Mouse (Mus musculus): ENCODE results near the gene Cadm3.

Gene Cadm3

DNA sequence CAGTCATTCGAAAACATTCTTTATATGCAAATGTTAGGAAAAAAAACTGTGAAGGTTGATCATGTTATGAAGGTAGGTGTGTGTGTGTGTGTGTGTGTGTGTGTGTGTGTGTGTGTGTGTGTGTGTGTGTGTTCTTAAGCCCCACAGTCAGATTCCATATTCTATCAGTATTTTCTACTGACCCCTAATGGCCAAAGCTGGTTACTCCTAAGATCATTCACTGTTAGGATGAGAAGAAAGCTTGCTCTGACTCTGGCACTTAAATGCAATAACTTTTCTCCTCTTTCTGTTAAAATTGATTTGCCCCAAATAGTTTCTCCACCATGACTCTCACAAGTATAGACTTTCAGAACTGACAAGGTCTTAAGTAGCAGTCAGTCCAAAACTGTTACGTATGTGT is 10.8 kb downstream of the Cadm3 start:
- DNase-seq: no peak

DNA sequence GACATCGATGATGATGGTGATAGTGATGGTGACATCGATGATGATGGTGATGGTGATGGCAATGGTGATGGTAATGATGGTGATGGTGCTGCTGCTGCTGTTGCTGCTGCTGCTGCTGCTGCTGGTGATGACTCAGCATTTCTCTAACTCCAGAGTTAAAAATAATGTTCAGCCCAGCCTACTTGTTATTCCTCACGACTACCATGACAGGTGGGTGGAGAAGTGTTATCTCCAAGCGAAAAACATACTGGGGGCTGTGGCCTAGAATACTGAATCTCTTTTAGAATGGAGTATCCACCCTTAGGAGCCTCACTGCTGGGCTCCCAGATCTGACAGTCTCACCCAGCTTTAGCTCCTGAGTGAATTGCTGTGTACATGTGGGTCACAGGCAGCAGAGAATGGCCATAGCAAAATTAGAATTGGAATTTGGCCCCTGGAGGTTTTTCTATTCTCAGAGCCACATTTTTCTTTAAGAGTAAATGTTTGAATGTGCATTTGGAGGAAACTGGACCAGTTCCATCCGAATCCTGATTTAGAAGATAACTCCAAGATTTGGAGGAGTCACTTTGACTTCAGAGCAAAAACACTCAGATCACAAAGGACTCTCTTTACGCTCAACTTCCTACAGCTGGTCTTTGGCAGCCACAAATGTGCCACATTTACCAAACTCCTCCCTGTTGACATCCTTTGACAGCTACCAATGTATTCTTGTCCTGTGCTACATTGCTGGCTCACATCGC is 12.2 kb downstream of the Cadm3 start:
- DNase-seq: no peak

DNA sequence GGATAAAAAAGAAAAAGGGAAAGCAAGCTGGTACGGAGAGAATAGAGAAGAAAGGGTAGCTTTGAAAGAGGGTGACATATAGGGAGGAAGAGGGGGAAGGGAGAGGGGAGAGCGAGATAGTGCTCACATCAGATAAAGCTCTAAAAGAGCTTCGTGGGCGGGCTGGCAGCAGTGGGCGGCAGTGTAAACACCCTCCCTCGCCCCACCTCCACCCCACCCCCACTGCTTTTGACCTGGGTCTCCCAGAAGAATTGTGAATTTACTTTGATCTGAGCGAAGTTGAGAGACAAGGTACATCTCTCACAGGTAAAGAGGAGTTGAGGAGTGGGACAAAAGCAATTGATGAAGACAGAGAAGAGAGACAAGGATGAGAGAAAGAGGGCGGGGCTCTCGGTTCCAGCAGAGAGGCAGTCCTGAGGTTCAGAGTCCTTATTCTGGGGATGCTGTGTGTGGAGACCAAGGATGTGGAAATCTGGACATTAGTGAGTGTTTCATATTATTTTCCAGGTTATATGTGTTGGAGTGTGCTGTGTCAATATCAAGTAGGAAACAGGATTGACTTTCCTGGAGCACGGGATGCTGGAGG is 17.0 kb downstream of the Cadm3 start, which contains the start of gene Aim2:
TSS of gene Aim2 (plus strand) at position 508 of the 586 bp plus-strand sequence.
- no peak for DNase-seq

DNA sequence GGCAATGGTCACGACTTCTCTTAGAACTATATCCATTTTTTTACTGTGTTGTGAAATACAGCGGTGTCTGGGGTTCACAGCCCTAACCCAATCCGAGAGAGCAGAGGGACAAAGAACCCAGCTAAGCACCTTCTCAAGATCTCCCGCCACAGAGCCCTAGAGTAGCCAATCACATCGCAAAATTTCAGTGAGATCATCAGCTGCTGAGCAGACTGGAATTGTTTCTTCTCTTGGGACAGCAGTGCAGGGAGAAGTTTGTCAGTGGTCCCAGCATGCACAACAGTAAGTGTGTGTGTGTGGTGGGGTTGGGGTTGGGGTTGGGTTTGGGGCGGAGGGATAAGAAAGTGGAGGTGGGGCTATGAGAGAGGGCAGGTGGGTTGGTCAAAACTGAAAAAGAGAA is 17.5 kb downstream of the Cadm3 start:
- no peak for DNase-seq

DNA sequence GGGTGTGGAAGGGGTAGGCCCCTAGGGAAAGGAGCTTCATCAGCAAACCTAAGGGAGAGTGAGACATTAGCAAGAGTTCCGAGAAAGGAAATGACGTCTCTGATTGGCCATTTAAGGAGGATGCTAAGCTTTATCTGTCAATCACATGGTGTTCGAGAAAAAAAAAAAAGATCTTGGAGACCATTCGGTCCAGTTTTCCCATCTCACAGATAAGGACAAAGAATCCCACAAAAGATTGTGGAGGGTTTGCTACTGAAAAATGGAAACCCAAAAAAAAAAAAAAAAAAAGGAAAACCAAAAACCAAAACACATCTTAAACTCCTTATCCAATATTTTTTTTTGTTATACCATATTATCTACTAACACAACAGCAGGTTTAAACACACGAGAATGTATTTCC is 18.3 kb downstream of the Cadm3 start:
- no peak for DNase-seq

DNA sequence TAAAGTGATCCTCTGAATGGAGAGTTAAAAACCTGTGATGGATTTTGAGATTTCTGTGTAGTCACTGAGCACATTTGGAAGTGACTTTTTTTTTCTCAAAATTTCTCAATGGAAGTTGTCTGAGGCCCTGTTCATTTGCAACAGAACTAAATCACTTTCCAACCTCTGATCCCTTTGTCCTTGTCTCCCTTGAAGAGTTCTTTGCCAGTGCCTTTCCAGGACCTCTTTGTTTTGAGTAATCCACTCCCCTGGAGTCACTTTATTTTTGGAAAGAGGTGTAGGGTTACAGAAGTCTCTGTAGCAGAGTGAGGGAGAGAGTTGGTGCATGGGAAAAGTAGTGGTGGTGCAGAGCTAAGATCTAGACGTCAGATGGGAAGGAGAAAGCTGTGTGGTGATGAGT is 19.0 kb downstream of the Cadm3 start:
- DNase-seq: no peak

DNA sequence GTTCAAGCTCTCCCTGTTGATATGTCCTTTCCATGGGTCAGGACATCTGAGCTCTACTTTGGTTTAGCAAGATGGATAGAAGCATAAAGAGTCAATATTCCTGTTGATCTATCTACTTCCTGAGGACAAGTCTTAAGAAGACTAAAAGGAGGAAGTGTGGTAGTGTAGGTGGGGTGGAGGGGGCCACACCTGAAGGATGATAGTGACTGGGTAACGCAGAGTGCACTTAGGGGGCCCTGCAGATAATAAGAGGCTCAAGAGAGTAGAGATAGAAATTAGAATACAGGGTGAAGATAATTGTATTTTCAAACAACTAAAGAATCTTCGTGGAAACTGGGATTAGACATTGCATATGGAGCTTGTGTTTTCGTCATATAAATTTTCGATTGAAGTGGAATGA is 22.4 kb downstream of the Cadm3 start:
- no peak for DNase-seq

DNA sequence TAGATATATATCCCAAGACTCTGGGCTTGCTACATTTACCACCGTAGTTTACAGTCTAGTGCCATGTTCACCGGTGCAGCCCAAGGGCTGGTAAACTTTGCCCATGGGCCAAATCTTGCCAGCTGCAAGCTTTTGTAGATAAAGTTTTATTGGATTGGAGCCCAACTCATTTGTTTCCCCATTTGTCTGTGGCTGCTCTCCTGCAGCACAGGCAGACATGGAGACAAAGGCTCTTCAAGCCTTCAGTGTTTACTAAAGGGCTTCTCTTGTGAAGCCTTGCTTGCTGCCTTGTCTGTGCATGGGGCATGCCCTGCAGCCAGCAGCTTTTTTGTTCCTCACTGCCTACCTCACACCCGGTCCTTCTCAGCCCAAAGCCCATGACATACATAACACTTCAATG is 23.6 kb downstream of the Cadm3 start:
- DNase-seq: no peak

DNA sequence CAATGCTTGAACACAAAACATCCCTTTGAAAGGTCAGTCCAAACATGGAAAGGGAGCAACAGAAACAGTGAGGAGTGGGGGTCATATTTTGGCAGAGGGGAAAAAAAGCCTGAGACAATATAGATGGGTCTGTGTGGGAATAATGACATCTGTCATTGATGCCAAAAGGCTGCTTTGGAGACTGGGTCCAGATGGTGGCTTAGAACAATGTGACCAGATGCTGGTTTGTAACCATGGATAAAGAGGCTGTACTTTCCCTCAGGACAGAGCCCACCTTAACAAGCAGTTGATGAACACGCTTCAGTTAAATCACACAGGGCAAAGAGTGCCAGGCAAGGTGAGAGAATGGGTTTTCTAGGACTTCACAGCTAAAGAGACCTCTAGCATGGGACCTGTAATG is 25.1 kb downstream of the Cadm3 start:
- DNase-seq: no peak

DNA sequence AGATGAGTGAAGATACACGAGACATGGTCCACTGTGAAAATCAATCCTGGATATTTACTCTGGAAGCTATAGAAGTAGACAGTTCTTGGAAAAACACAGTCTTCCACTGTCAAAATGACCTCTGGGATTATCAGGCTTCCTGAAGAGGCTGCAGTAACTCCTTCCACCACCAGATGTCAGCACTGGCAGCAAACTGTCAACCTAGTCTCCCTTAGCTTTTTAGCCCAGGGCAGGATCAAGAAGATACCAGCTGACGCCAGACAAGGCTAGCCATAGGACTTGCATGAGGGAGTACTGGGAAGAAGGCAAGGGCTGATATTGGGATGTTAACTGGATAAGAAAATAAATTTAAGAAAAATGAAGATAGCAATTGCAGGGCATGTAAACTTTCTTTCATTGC is 28.0 kb downstream of the Cadm3 start:
- DNase-seq: peak; percentile 8

DNA sequence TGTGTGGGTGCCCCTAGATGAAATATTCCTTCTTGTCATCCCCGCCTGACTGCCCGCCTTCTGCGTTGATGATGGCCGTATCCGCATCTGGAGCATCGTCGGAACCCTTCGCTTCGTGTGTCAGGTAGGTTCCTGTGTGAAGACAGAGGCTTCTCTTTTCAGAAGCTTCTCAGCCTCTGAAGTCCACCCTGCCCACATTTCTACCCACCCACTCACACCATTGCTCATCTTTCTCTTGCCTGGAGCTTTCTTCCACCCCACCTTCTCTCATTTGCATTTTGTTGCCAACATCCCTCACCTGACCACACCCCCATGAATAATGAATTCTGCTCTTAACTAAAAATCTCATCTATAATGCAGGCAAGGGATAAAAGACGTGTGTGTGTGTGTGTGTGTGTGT is 30.5 kb downstream of the Cadm3 start:
- no peak for DNase-seq

DNA sequence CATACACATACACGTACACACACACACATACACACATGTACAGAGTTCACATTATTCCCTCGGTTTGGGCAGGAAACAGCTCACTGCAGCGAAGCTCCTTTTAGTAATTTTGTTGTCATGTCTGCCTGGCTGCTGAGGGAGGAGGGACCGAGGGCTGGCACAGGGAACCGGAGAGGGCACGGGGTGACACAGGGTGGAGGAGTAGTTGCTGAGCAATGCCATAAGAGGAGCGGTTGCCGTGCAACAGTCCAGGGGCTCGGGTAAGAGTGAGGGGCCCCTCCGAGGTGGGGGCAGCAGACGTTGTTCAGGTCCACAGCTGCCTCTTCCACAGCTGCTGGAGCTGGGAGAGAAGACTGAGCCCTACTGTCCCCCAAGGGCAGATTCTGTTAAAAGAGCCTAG is 31.6 kb downstream of the Cadm3 start:
- DNase-seq: no peak

DNA sequence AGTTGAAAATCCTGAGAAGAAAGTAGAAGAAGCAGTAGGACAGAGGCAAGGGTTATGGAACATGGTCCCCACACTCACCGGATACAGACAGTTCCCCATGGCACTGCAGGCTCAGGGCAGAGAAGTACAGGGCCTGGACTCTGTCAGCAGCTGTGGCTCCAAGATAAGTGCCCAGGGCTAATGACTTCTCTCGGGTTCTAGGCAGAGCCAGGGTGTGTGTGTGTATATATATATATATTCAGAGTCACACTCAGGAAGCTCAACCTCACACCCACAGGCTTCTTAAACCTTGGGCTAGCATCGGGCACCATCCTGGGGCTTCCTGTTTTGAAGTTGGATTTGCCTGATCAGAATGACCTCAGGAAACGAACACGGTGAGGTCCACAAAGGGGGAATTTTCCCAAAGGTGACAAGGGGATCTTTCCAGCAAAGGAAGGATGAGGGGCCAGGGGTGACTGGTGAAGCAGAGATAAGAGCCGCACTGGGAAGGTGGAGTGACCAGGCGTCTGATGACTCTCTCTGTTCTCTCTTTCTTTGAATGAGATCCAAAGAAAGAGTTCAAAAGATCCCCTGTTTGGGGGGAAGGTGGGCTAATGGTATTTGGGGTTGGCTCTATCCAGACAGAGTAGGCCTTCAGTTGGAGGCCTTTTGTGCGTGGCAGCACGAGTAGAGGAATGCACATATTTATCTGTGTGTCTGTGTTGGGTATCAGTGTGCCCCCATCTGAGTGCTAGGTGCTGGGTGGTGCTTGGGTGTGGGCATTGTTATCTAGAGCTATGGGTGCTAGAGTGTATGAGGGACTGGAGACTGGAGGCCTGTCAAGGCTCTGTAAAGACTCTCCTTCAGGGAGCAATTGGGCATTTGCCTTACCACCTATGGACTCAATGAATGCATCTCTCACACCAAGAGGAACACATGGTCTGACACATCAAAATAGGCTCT is 33.9 kb downstream of the Cadm3 start, which contains the start of gene Ackr1:
TSS of gene Ackr1 (minus strand) at position 439 of the 942 bp plus-strand sequence.
- no peak for DNase-seq

DNA sequence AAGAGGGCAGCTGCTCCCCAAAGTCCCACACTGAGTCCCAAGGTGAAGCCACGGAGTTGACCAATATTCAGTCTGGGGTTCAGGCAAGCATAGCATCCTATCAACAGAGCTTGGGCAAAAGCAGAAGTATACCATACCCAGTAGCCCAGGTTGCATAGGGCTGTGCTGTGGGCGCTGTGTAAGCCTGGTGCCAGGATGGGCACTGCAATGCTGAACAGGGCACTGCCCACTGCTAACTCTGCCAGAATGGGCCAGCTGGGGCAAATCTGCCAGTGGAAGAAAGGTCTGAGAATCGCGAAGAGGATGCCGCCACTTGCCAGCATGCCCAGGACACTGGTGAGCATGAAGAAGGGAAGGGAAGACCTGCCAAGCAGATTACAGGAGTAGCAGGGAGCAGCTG is 35.1 kb downstream of the Cadm3 start:
- DNase-seq: no peak

DNA sequence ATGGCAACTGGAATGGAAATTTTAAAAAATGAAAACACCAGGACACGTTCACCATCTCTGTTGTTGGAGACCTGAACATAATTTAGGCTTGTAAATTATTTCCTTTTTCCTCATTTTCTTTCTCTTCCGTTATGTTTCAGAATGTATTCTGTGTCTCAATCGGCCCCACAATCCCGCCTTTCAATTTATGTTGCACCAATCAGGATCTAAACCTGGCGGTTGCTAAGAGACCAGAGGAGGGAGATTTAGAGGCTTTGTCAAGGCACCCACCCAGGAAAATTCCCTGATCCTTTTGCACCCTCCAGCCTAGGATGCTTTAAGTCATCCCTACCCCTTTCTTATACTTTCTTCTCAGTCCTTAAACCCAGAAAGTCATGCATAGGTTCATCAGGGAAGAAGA is 37.8 kb downstream of the Cadm3 start:
- no peak for DNase-seq

DNA sequence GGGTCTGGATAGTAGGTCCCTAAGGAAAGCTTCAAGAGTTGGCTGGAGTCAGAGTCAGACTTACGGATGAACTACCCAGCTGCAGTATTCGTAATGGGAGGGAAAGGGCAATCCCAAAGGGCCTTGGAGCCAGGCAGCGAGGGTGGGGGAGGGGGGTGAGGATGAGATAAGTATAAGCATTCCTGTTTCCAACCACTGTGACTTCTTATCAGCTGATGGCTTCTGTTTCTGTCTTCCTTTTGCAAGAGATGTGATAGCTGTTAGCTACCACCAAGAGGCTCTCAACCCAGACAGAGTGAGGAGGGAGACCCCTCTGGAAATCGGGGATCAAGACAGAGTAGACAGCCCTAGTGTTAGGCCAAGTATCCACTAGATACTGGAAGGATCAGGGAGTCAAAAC is 38.3 kb downstream of the Cadm3 start:
- no peak for DNase-seq

DNA sequence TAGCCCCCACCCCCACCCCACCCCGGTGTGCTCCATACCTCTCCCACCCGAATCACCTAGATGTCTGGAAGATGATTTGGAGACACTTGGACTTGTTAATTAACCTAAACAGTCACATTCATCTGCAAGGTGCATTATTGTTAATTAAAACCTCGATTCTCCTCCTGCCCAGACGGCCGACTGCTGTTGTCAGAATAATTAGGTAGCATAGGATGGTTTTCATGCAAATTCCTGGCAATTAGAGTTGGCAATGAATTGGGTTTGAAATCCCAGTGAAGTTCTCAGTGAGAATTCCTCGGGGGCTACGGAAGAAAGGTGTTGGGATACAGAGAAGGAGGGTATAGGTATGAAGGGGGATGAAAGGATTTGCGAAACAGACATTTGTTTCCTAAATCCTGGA is 39.0 kb downstream of the Cadm3 start:
- DNase-seq: no peak

DNA sequence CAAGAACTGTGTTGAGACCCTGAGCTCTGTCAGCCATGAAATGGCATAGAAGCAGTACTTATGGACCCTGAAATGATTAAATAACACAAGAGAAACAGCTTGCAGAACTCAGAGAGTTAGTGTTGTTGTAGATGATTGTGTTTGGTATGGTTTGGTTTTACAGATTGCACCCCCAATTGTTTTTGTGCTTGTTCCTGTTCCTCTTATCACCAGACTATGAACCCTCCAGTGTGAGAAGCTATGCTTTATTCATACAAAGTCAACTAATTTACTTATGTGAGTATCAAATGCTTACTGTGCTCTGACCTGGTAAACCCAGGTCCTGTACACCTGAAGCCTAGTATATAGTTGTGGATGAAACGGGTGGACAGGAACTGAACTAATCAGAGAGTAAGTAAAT is 40.9 kb downstream of the Cadm3 start:
- no peak for DNase-seq

DNA sequence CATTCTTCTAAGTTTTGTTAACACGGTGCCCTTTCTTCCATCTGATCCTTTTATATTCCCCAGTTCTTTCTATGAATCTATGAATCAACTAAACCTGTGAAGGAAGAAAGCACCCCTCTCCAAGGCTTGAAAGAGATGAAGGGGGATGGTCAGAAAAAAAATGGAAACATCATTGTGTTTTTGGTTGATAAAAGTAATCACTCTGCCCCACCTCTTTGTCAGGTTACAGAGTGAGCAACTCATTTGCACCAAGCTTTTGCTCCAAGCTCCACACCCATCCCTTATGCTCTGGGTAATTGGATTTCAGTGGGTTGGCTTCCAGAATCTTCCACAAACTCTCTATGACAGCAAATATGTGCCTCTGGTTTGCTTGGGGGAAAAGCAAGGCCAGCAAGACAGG is 42.1 kb downstream of the Cadm3 start:
- DNase-seq: no peak

DNA sequence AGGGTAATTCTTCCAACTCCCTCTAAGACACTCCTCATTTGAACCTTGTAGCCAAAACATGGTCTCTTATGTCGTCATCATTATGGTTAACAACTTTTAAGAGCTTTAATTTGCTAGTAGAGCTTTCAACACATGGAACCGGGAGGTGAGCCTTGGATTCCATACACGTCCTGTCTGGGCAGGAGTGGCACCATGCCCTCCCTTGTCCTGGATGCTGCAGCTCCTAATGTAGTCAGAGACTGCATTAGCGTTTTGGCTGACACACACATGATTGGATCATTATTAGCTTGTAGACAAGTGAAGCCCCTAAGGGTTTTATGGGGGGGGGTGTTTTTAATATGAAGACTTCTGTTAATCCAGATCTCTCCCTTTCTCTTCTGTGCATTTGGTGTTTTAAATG is 42.5 kb downstream of the Cadm3 start:
- no peak for DNase-seq

DNA sequence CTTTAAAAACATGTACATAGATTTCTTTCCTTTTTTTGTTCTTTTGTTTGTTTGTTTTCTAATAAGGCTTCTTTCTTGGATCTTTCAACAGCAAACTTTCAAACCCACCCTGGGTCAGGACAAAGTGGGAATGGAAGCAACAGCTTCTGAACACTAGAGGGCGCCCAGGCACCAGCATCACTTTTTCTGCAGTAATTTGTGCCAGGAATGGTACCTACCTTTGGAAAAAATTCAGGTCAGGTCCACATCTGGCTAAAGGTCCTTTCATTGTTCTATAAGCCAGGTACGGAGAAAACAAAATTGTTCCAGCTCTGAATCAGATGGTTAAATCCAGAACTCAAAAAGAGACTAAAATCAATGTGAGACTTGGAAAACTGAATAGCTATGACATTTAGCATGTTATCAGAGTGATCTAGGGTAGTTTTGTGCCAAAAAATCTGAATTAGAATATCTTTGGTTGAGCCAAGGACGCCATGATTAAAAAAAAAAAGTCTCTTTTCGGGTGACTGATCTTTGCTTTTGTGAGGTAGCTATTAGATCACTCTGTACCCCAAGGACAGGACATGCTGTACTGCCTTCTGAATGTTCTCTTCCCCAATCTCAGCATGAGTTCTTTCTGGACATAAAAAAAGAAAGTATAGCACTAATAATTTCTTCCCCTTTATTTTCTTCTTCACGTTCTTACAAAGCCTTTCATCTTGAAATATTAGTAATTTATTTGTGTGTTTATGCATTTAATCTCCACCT is 43.5 kb downstream of the Cadm3 start:
- no peak for DNase-seq

DNA sequence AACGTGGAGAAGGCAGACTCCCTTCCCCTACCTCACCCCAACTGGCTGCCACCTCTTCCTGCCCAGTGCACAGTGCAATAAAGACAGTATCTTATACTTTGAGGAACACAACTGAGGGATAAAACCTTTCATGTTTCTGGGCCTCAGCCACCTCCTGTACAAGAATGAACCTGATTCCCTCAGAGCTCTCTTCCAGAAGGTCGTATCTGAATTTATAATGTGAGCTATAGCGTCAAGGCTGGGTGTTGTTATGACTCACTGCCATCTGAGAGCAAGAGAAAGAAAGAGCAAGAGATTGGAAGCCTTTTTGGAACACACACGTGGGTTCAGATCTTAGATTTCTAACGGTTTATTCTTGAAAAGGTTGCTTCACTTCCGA is 45.3 kb downstream of the Cadm3 start:
- DNase-seq: no peak

DNA sequence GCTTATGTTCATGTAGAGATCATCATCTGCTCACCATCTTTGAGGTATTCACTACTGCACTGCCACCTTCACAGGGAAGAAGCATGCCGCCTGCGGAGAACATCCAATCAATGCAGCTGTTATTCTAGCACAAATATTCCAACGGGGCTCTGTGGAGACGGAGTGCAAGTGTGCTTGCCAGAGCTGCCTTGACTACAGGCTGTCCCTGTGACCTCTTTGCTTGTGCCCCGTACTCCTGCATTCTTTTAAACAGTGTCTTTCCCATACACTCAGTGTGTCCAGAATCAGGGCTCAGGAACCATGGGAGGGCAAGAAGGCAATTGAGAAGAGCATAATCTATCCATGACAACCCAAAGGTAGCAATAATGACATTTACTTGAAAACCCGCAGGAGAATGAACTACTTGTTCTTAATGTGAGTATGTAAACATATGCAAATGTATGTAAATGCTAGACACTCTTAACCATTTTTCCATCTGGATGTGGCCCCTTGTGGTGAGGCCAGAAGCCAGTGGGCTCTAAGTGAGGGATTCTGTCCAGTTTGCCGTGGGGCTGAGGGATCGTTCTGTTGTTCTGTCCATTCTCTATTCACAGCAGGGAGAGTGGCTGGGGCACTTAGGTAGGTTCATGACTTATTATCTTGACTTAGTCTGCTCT is 45.8 kb downstream of the Cadm3 start:
- DNase-seq: no peak
